Mouse (Mus musculus) liver, postnatal 0 days (tissue): ENCODE results near the gene Zfp579.

ENCODE experiments used
- CTCF ChIP-seq: sonication (generic); IDR thresholded peaks from 2 replicates; pipeline ENCODE4 v1.5.1; 2016; ENCODE audit warnings: antibody characterized with exemption, low read depth
- EP300 ChIP-seq: IDR thresholded peaks from 2 replicates; pipeline ENCODE4 v1.6.1; 2016; ENCODE audit warnings: antibody characterized with exemption, low read depth, mild to moderate bottlenecking

DNA sequence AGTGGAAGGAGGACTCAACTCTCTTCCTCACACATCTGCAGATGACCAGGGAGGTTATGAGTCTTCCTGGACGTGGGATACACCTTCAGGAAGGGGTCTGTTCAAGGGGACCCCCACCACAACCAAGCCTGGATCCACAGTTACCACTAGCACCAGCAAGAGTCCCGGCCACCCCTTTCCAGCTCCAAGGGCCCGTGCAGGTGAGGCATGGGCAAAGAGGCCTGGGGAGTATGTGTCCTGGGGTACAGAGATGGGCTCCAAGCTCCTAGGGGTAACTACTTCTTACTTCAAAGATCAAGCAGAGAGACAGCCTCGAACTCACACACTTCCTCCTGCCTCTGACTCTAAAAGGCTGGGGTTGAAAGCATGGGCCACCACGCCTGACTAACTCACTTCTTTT, 53.3 kb downstream of the Zfp579 start:
- no peak for TF ChIP-seq CTCF
- TF ChIP-seq EP300: no peak
